Mouse (Mus musculus) cortical plate, adult 2 months (tissue): ENCODE measurements at regions not wholly inside any gene's neighbourhood (a gene's known extent, or its start where the extent isn't known, plus 50 kb on each side); places are given as distances from the start of the nearest gene placed in this dataset.

Experiments used
- CTCF ChIP-seq: fragments of 200-500 bp; IDR thresholded peaks from 2 replicates; pipeline ENCODE4 v1.5.1; 2011; ENCODE audit warnings: mild to moderate bottlenecking, control low read depth, low read length; ENCODE audit not compliant: insufficient read depth; ENCODE audit errors: extremely low read depth
- POLR2A ChIP-seq: fragments of 200-500 bp; IDR thresholded peaks from 2 replicates; pipeline ENCODE4 v1.6.1; 2011; ENCODE audit warnings: mild to moderate bottlenecking, low read length, control low read depth; ENCODE audit not compliant: insufficient read depth; ENCODE audit errors: extremely low read depth

GRCm38 (mm10) chr3:143952289-143952688, 252.7 kb downstream of the Lmo4 start:
- no peak for TF ChIP-seq CTCF
- TF ChIP-seq POLR2A, result no peak
